Mouse (Mus musculus) midbrain, embryonic 15.5 days (tissue): ENCODE measurements around the gene Ctps. TPM values are rescaled to one million over a fixed set of nuclear protein-coding genes. Genes with fewer than 3 reads are reported as not detected.

Experiments
- ATAC-seq: fragments of 200-750 bp; cut with Nextera tagmentation; replicated peaks from 2 replicates; pipeline ENCODE4 v1.8.0; 2017; ENCODE audit warnings: moderate TSS enrichment
- H3K27ac ChIP-seq: fragments of 300-500 bp; sonication (generic); 2 replicates; pipeline ENCODE4 v1.5.1; 2015; ENCODE audit warnings: mild to moderate bottlenecking, inconsistent platforms
- H3K27me3 ChIP-seq: fragments of 300-500 bp; sonication (generic); replicated peaks from 2 replicates; pipeline ENCODE4 v1.6.1; 2015; ENCODE audit warnings: inconsistent platforms
- H3K36me3 ChIP-seq: fragments of 300-500 bp; sonication (generic); replicated peaks from 2 replicates; pipeline ENCODE4 v1.6.1; 2015; ENCODE audit warnings: inconsistent platforms
- H3K4me1 ChIP-seq: fragments of 300-500 bp; sonication (generic); 2 replicates; pipeline ENCODE4 v1.6.1; 2015; ENCODE audit warnings: inconsistent platforms
- H3K4me2 ChIP-seq: fragments of 300-500 bp; sonication (generic); 2 replicates; pipeline ENCODE4 v1.6.1; 2015; ENCODE audit warnings: inconsistent platforms, mild to moderate bottlenecking, moderate library complexity
- H3K4me3 ChIP-seq: fragments of 300-500 bp; sonication (generic); 2 replicates; pipeline ENCODE4 v1.5.1; 2015; ENCODE audit warnings: mild to moderate bottlenecking, inconsistent platforms
- H3K9ac ChIP-seq: fragments of 300-500 bp; sonication (generic); 2 replicates; pipeline ENCODE4 v1.6.1; 2015; ENCODE audit warnings: mild to moderate bottlenecking, inconsistent platforms
- H3K9me3 ChIP-seq: fragments of 300-500 bp; sonication (generic); 2 replicates; pipeline ENCODE4 v1.6.1; 2016; ENCODE audit warnings: inconsistent platforms
- WGBS: fragments of 180-500 bp; shearing (Covaris S2); methylation state at CpG from one replicate; pipeline ENCODE4 v1.1.7; 2015; ENCODE audit warnings: mixed read lengths; 5-methylcytosine and 5-hydroxymethylcytosine counted together
- polyA plus RNA-seq: library from polyadenylated mRNA; unstranded; fragments of >200 nt; fragmentation: Nextera tagmentation; extraction: Ambion mirVana; gene quantifications from 2 replicates; pipeline ENCODE4 v1.2.1, GENCODE M21; 2015

The Ctps gene
- polyA plus RNA-seq, 1 experiment from 2014 or later: 78.4 TPM

- no peak for ATAC-seq
- WGBS: 91% methylated on average over 2 of the region's 2 CpGs
- no peak overlapping the region for H3K4me3 ChIP-seq
Observed at GRCm38 (mm10) chr4:120565726-120566125, 4.3 kb downstream of the Ctps start.

GRCm38 (mm10) chr4:120556592-120556991, 13.5 kb downstream of the Ctps start:
- Histone ChIP-seq H3K4me3 (no peak overlapping the region), H3K36me3 (peaks cover 59% of the 10 kb centered on the region), H3K9ac (no peak overlapping the region), H3K4me2 (no peak overlapping the region), H3K9me3 (no peaks in the 10 kb centered on the region), H3K27me3 (no peaks in the 10 kb centered on the region), H3K4me1 (no peaks in the 10 kb centered on the region), H3K27ac (no peak overlapping the region)
- no peak for ATAC-seq
- WGBS: 95% methylated on average over 6 of the region's 6 CpGs

More at GRCm38 (mm10) chr4:120565726-120566125, 4.3 kb downstream of the Ctps start:
- Histone ChIP-seq H3K27ac (no peak overlapping the region), H3K4me2 (no peak overlapping the region), H3K4me1 (peaks cover 21% of the 10 kb centered on the region), H3K36me3 (no peaks in the 10 kb centered on the region), H3K27me3 (no peaks in the 10 kb centered on the region), H3K9me3 (no peaks in the 10 kb centered on the region), H3K9ac (no peak overlapping the region)

GRCm38 (mm10) chr4:120544896-120545295, 25.2 kb downstream of the Ctps start:
- Histone ChIP-seq H3K9me3 (no peaks in the 10 kb centered on the region), H3K4me2 (no peak overlapping the region), H3K36me3 (peaks cover 68% of the 10 kb centered on the region), H3K9ac (no peak overlapping the region), H3K27me3 (no peaks in the 10 kb centered on the region), H3K4me3 (no peak overlapping the region), H3K27ac (no peak overlapping the region), H3K4me1 (no peaks in the 10 kb centered on the region)
- WGBS: 92% methylated on average over 1 of the region's 1 CpGs
- ATAC-seq: no peak

GRCm38 (mm10) chr4:120538664-120539063, 31.4 kb downstream of the Ctps start:
- no peak overlapping the region for H3K27ac ChIP-seq
- no peak overlapping the region for H3K4me3 ChIP-seq
- WGBS: 93% methylated on average over 10 of the region's 10 CpGs
- peaks cover 43% of the 10 kb centered on the region; the same call in 1 of the 2 replicates for H3K36me3 ChIP-seq
- no peaks in the 10 kb centered on the region for H3K9me3 ChIP-seq
- no peak overlapping the region for H3K4me2 ChIP-seq
- no peak overlapping the region for H3K9ac ChIP-seq
- no peaks in the 10 kb centered on the region for H3K4me1 ChIP-seq
- H3K27me3 ChIP-seq: no peaks in the 10 kb centered on the region
- ATAC-seq: 0 out of 2 replicates have a peak, but pooled peaks have one; percentile 18

- no peak within 1 kb of the TSS for H3K4me3 ChIP-seq
- H3K27ac ChIP-seq: no peak within 1 kb of the TSS
- H3K9me3 ChIP-seq: no peaks in the 10 kb centered on the region
- peaks cover 37% of the 10 kb centered on the region for H3K36me3 ChIP-seq
- no peaks in the 10 kb centered on the region for H3K27me3 ChIP-seq
- H3K9ac ChIP-seq: no peak within 1 kb of the TSS
- no peak within 1 kb of the TSS for H3K4me2 ChIP-seq
- 91% methylated on average over 6 of the region's 6 CpGs for WGBS
- ATAC-seq: no peak
- no peaks in the 10 kb centered on the region for H3K4me1 ChIP-seq
Observed at GRCm38 (mm10) chr4:120531986-120532385, 38.1 kb downstream of the Ctps start, which contains the start of gene Slfnl1. Slfnl1 (plus strand) TSS chr4:120532231.

- Histone ChIP-seq H3K27me3 (no peaks in the 10 kb centered on the region), H3K4me3 (no peak overlapping the region), H3K27ac (no peak overlapping the region), H3K4me2 (no peak overlapping the region), H3K36me3 (peaks cover 64% of the 10 kb centered on the region), H3K9me3 (no peaks in the 10 kb centered on the region), H3K9ac (no peak overlapping the region), H3K4me1 (no peaks in the 10 kb centered on the region)
- ATAC-seq: no peak
- WGBS: 77% methylated on average over 9 of the region's 9 CpGs
Observed at GRCm38 (mm10) chr4:120528171-120528570, 41.9 kb downstream of the Ctps start.

GRCm38 (mm10) chr4:120523092-120523491, 47.0 kb downstream of the Ctps start:
- no peak for ATAC-seq
- Histone ChIP-seq H3K27ac (no peak overlapping the region), H3K4me2 (no peak overlapping the region), H3K4me1 (no peaks in the 10 kb centered on the region), H3K36me3 (peaks cover 58% of the 10 kb centered on the region), H3K9me3 (no peaks in the 10 kb centered on the region), H3K27me3 (no peaks in the 10 kb centered on the region), H3K9ac (no peak overlapping the region), H3K4me3 (no peak overlapping the region)
- 95% methylated on average over 3 of the region's 3 CpGs for WGBS

GRCm38 (mm10) chr4:120522351-120522750, 47.7 kb downstream of the Ctps start:
- no peak for ATAC-seq
- Histone ChIP-seq H3K36me3 (peaks cover 52% of the 10 kb centered on the region), H3K9ac (no peak overlapping the region), H3K27ac (no peak overlapping the region), H3K4me2 (no peak overlapping the region), H3K4me1 (no peaks in the 10 kb centered on the region), H3K27me3 (no peaks in the 10 kb centered on the region), H3K4me3 (no peak overlapping the region), H3K9me3 (no peaks in the 10 kb centered on the region)
- 80% methylated on average over 4 of the region's 4 CpGs for WGBS

GRCm38 (mm10) chr4:120521761-120522160, 48.3 kb downstream of the Ctps start:
- no peak overlapping the region for H3K27ac ChIP-seq
- 79% methylated on average over 5 of the region's 5 CpGs for WGBS
- ATAC-seq: no peak
- H3K4me1 ChIP-seq: no peaks in the 10 kb centered on the region
- H3K27me3 ChIP-seq: no peaks in the 10 kb centered on the region
- peaks cover 53% of the 10 kb centered on the region for H3K36me3 ChIP-seq
- H3K4me3 ChIP-seq: no peak overlapping the region
- H3K4me2 ChIP-seq: no peak overlapping the region
- no peaks in the 10 kb centered on the region for H3K9me3 ChIP-seq
- no peak overlapping the region for H3K9ac ChIP-seq

GRCm38 (mm10) chr4:120517335-120517734, 52.7 kb downstream of the Ctps start:
- no peaks in the 10 kb centered on the region for H3K9me3 ChIP-seq
- H3K4me3 ChIP-seq: no peak overlapping the region
- H3K4me1 ChIP-seq: no peaks in the 10 kb centered on the region
- peaks cover 36% of the 10 kb centered on the region for H3K36me3 ChIP-seq
- ATAC-seq: no peak
- no peak overlapping the region for H3K9ac ChIP-seq
- WGBS: 86% methylated on average over 4 of the region's 4 CpGs
- H3K4me2 ChIP-seq: no peak overlapping the region
- no peak overlapping the region for H3K27ac ChIP-seq
- no peaks in the 10 kb centered on the region for H3K27me3 ChIP-seq

GRCm38 (mm10) chr4:120516907-120517306, 53.2 kb downstream of the Ctps start:
- Histone ChIP-seq H3K4me1 (no peaks in the 10 kb centered on the region), H3K27ac (no peak overlapping the region), H3K9ac (no peak overlapping the region), H3K9me3 (no peaks in the 10 kb centered on the region), H3K4me2 (no peak overlapping the region), H3K4me3 (no peak overlapping the region), H3K27me3 (no peaks in the 10 kb centered on the region), H3K36me3 (peaks cover 31% of the 10 kb centered on the region)
- 96% methylated on average over 7 of the region's 7 CpGs for WGBS
- ATAC-seq: no peak

GRCm38 (mm10) chr4:120516491-120516890, 53.6 kb downstream of the Ctps start:
- Histone ChIP-seq H3K4me1 (no peaks in the 10 kb centered on the region), H3K27me3 (no peaks in the 10 kb centered on the region), H3K9me3 (no peaks in the 10 kb centered on the region), H3K4me3 (no peak overlapping the region), H3K27ac (no peak overlapping the region), H3K9ac (no peak overlapping the region), H3K4me2 (no peak overlapping the region), H3K36me3 (peaks cover 27% of the 10 kb centered on the region)
- WGBS: 96% methylated on average over 7 of the region's 7 CpGs
- no peak for ATAC-seq

GRCm38 (mm10) chr4:120514366-120514765, 55.7 kb downstream of the Ctps start:
- no peak overlapping the region for H3K4me2 ChIP-seq
- H3K4me1 ChIP-seq: no peaks in the 10 kb centered on the region
- H3K9ac ChIP-seq: no peak overlapping the region
- WGBS: 98% methylated on average over 2 of the region's 2 CpGs
- H3K27me3 ChIP-seq: no peaks in the 10 kb centered on the region
- peaks cover 21% of the 10 kb centered on the region for H3K36me3 ChIP-seq
- no peak overlapping the region for H3K27ac ChIP-seq
- H3K4me3 ChIP-seq: no peak overlapping the region
- H3K9me3 ChIP-seq: no peaks in the 10 kb centered on the region; the same call in 1 of the 2 replicates
- ATAC-seq: no peak
